ENCODE assay signal across 8 mouse cellular contexts in the genomic region with DNA sequence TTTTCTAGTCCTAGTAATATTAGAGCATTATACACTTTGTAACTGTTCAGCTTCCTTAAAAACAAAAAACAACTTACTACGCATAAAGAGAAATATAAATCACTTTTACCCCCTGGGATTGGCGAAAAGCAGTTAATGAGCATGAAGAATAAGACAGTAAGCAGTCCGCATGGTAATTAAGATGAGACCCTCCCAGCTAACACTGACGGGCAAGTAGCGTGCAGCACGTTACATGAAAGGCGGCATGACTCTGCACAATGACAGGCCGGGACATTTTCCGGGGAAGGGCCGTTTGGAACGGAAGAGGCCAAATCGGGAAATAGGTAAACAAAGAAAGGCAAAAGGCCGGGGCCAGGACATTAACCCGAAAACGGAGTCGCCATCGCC. TPM values are rescaled to one million over a fixed set of nuclear protein-coding genes. Genes with fewer than 3 reads are reported as not detected.
A peak's percentile ranks its signal among the peaks of the same experiment; 100 is the strongest.
DNase-seq lines count a peak whose midpoint lies in the region; ATAC-seq and TF ChIP-seq lines count a peak whose summit lies in the region.

No protein-coding gene starts in this region.

- peak overlapping the region; percentile 98 for H3K9ac ChIP-seq in forebrain, postnatal 0 days

- H3K4me2 ChIP-seq in forebrain, postnatal 0 days (ENCODE audit: low read depth) = peak overlapping the region; percentile 54

- no peaks in the 10 kb centered on the region for H3K9me3 ChIP-seq in forebrain, postnatal 0 days (ENCODE audit: low read length)
- H3K9me3 ChIP-seq in limb, embryonic 10.5 days (replicated peaks) = no peaks in the 10 kb centered on the region
- no peaks in the 10 kb centered on the region for H3K9me3 ChIP-seq in midbrain, embryonic 10.5 days (replicated peaks)

- H3K27me3 ChIP-seq in forebrain, postnatal 0 days (ENCODE audit: insufficient read depth, low read length) = no peaks in the 10 kb centered on the region
- H3K27me3 ChIP-seq in limb, embryonic 10.5 days (ENCODE audit: low read depth, poor library complexity, severe bottlenecking) = no peaks in the 10 kb centered on the region
- no peaks in the 10 kb centered on the region for H3K27me3 ChIP-seq in midbrain, embryonic 10.5 days (ENCODE audit: low read depth, poor library complexity, severe bottlenecking)

- peak overlapping the region; percentile 100 for H3K27ac ChIP-seq in forebrain, postnatal 0 days (ENCODE audit: low read depth, low read length)
- H3K27ac ChIP-seq in limb, embryonic 10.5 days = peak overlapping the region; percentile 100
- peak overlapping the region; percentile 100 for H3K27ac ChIP-seq in midbrain, embryonic 10.5 days (replicated peaks)

- H3K4me3 ChIP-seq in forebrain, postnatal 0 days (ENCODE audit: low read depth, low read length) = peak overlapping the region; percentile 62
- H3K4me3 ChIP-seq in limb, embryonic 10.5 days = peak overlapping the region; percentile 70
- peak overlapping the region; percentile 69 for H3K4me3 ChIP-seq in midbrain, embryonic 10.5 days

- peaks cover 22% of the 10 kb centered on the region for H3K4me1 ChIP-seq in forebrain, postnatal 0 days (ENCODE audit: insufficient read depth)
- H3K4me1 ChIP-seq in limb, embryonic 10.5 days = peaks cover 20% of the 10 kb centered on the region
- peaks cover 34% of the 10 kb centered on the region for H3K4me1 ChIP-seq in midbrain, embryonic 10.5 days

- peak; percentile 91 for DNase-seq in layer of hippocampus, adult 11-12 months (ENCODE audit: low spot score)
- no peak for DNase-seq in layer of hippocampus, postnatal 25 days (ENCODE audit: extremely low spot score in 1 of 2, low spot score in 1 of 2)
- peak; percentile 95 for DNase-seq in adipocyte (ENCODE audit: low spot score)
- DNase-seq in forebrain, postnatal 0 days = peak; percentile 95
- no peak for DNase-seq in limb, embryonic 10.5 days (ENCODE audit: low spot score)
- DNase-seq in midbrain, embryonic 10.5 days (ENCODE audit: low spot score) = no peak
- no peak for DNase-seq in right cerebral cortex, adult 18-20 months
- no peak for DNase-seq in gastrocnemius, postnatal 36 days

- under 1% methylated on average over 17 of the region's 17 CpGs for WGBS in forebrain, postnatal 0 days
- WGBS in limb, embryonic 10.5 days = under 1% methylated on average over 17 of the region's 17 CpGs
- WGBS in midbrain, embryonic 10.5 days = under 1% methylated on average over 17 of the region's 17 CpGs

- intact Hi-C loops in gastrocnemius, postnatal 36 days (cut with DNase I) = loop anchor here (1.0 kb wide), 2 partner anchors 18 to 88 kb away; a partner anchor contains a TSS

- TF ChIP-seq CTCF in forebrain, postnatal 0 days (IDR thresholded peaks at IDR 0.05; ENCODE audit: low read depth) = no peak

- H3K36me3 ChIP-seq in forebrain, postnatal 0 days (ENCODE audit: insufficient read depth) = peaks cover 22% of the 10 kb centered on the region
- H3K36me3 ChIP-seq in limb, embryonic 10.5 days = peaks cover 27% of the 10 kb centered on the region
- peaks cover 30% of the 10 kb centered on the region for H3K36me3 ChIP-seq in midbrain, embryonic 10.5 days

- ATAC-seq in forebrain, postnatal 0 days = peak; percentile 80

RNA-seq across cellular contexts. Expression of a gene that starts 0.9 kb away (rescaled TPM):
- total RNA-seq in layer of hippocampus, postnatal 25 days (2021) = 10 to 100 TPM; 38.4 to 39.1 TPM
- total RNA-seq in forebrain, postnatal 0 days (2014; rRNA removed) = 46.3 and 54.9 TPM in 2 replicates
- polyA plus RNA-seq in forebrain, postnatal 0 days (2015; fragmentation: Nextera tagmentation; extraction: Ambion mirVana) = 111 and 144 TPM in 2 replicates
- 75.7 and 88.5 TPM in 2 replicates for polyA plus RNA-seq in limb, embryonic 10.5 days (2016; fragmentation: Nextera tagmentation; extraction: Ambion mirVana)
- polyA plus RNA-seq in midbrain, embryonic 10.5 days (2016; fragmentation: Nextera tagmentation; extraction: Ambion mirVana) = 96.1 and 103 TPM in 2 replicates
- total RNA-seq in gastrocnemius, postnatal 36 days (2021) = 10 to 100 TPM; 31.6 to 33.7 TPM

RNA-seq across cellular contexts. Expression of a gene that starts 19.6 kb away (rescaled TPM):
- total RNA-seq in layer of hippocampus, postnatal 25 days (2021) = 100 to 1,000 TPM; 348 to 416 TPM
- total RNA-seq in forebrain, postnatal 0 days (2014; rRNA removed) = 245 and 299 TPM in 2 replicates
- polyA plus RNA-seq in forebrain, postnatal 0 days (2015; fragmentation: Nextera tagmentation; extraction: Ambion mirVana) = 187 and 229 TPM in 2 replicates
- polyA plus RNA-seq in limb, embryonic 10.5 days (2016; fragmentation: Nextera tagmentation; extraction: Ambion mirVana) = 608 TPM in 2 replicates
- 440 and 471 TPM in 2 replicates for polyA plus RNA-seq in midbrain, embryonic 10.5 days (2016; fragmentation: Nextera tagmentation; extraction: Ambion mirVana)
- 100 to 1,000 TPM in 1 of 2 experiments, 10 to 100 TPM in 1; 91.7 to 124 TPM for total RNA-seq in gastrocnemius, postnatal 36 days (2021)

Comparison
In these comparisons a context has a peak if more than half of its experiments do, and no peak if none do; other contexts are left out.
1. DNase-seq: peak in layer of hippocampus, adult 11-12 months (single experiment), adipocyte (single experiment) and forebrain, postnatal 0 days (single experiment); none in layer of hippocampus, postnatal 25 days (0 of 2), limb, embryonic 10.5 days (single experiment), midbrain, embryonic 10.5 days (single experiment), right cerebral cortex, adult 18-20 months (single experiment) and gastrocnemius, postnatal 36 days (0 of 2).
2. Peak in every context shown above with its lines, with median percentiles within 50 percentile points of each other: H3K27ac ChIP-seq and H3K4me3 ChIP-seq.